Mouse (Mus musculus) right cerebral cortex, postnatal 10 days (tissue): ENCODE measurements at regions not wholly inside any gene's neighbourhood (a gene's known extent, or its start where the extent isn't known, plus 50 kb on each side); places are given as distances from the start of the nearest gene placed in this dataset.

Source experiments
- DNase-seq, 2 experiments: peaks; one replicate each; pipeline ENCODE4 v3.0.0; 2021; ENCODE audit warnings: low spot score in 2 of 2

- peak; percentile 35 to 48 for DNase-seq
Observed at GRCm38 (mm10) chr3:137728689-137729088, 57.4 kb downstream of the Gm21962 start.

DNA sequence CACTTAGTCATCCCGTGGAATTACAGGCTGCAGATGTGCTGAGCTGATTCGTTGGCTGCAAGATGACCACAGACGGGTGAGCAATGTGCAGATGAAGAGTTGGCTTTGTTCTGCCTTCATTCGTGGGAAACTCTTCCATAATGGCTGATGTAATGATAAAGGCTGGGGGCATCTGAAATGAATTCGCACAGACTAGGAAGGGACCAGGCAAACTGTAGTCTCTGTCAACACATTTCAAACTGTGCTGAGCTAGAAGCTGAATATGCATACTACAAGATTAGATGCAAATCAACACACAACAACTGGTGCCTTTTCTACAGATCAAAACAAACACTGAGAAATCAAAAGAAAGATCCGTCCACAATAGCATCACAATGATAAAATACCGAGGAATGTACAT, 58.1 kb downstream of the Gm21962 start:
- DNase-seq, result no peak

- DNase-seq, result no peak
Observed at GRCm38 (mm10) chr3:137737222-137737800, 66.0 kb downstream of the Gm21962 start.

- DNase-seq, result no peak
Observed at GRCm38 (mm10) chr3:137741528-137741927, 70.2 kb downstream of the Gm21962 start.

DNA sequence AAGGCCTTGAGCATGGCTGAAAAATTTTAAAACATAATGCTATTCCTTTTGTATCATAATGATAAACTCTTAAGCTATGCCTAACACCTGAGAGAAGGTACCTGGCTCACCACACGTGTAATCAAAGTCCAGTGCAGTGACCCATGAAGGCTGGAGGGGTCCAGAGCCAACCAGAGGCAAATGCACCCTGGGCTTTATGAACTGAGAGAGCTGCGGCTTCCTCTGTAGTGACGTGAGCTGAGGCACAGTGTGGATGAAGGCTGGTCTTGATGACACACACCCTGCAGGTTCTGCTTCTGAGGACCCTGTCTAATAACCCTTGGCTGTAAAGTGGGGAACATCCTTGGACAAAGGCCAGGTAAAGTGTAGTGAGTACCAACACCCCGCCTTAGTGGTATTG, 70.8 kb downstream of the Gm21962 start:
- DNase-seq, result no peak

GRCm38 (mm10) chr3:137751732-137752260, 80.5 kb downstream of the Gm21962 start:
- no peak for DNase-seq

GRCm38 (mm10) chr3:137752447-137753256, 81.3 kb downstream of the Gm21962 start:
- DNase-seq, result peak; percentile 90 to 92

GRCm38 (mm10) chr3:137753257-137753654, 81.9 kb downstream of the Gm21962 start:
- no peak for DNase-seq

GRCm38 (mm10) chr3:137755391-137755790, 84.1 kb downstream of the Gm21962 start:
- no peak for DNase-seq

- DNase-seq, result no peak
Observed at GRCm38 (mm10) chr3:137762213-137762884, 91.0 kb downstream of the Gm21962 start.

GRCm38 (mm10) chr3:137763406-137763805, 92.1 kb downstream of the Gm21962 start:
- no peak for DNase-seq

DNA sequence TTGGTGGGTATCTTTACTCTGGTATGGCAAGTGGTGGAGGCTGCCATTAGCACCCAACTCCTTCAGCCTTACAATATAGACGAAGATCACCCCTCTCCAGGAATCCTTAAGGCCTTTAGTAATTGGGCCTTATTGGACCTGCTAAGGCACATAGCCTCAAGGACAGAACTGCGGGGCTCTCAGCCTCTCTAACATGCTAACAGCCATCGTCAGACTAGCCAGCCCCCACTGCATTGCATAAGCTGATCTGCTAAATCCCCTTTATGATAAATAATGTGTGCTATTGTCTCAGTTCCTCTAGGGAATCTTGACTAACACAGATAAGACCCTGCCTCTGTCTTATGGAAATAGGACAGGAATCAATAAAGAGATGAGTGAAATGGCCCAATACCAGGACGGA, 95.7 kb upstream of the H2afz start:
- no peak for DNase-seq

DNA sequence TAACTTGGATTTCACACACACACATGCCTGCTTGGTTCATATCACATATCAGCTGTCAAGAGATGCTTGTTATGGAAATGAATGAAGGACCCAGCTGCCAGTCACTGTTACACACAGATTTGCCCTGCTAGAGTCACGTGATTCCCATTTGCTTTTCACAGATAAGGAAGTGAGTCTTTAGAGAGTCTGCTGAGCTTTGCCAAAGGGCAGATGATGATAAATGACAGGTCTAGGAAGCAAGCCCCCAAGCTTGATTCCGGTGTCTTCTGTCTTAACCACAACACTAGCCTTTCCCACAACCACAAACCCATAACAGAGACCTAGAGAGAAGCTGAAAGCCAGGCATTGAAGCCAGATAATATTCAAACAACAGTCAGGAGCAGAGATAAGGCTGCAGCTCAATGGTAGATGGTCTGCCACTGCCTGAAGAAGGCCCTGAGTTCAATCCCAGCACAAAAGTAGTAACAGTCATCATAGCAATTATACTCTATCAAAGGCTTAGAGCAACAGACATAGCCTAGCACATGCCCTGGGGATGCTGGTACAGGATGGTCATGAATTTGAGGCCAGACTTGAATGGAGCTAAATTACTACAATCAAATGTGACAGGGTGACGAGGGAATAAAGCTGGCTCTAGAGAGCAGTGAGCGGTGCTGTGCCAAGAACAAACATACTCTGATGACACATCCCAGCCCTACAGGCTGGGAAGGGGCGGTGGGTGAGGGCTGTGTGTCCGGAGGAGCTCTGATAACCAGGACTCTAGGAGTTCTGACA, 89.0 kb upstream of the H2afz start:
- DNase-seq, result no peak

DNA sequence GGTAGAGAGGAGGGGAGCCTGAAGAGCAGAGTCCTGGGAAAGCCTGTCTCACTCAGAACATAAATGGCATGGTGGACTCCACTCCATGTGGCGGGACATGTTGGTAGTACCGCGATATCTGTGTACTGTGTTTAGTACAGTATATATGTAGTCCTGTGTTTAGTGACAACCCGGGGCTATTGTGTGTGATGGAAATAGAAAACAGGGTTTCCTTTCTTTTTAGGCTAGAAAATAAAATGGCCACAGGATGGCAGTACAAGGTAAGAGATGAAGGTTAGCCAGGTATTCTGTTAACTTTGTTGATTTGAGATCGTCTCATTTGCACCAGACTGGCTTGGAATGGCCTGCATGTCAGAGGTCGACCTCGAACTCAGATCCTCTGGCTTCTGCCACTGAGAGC, 86.2 kb upstream of the H2afz start:
- DNase-seq, result peak; percentile 32 to 38

DNA sequence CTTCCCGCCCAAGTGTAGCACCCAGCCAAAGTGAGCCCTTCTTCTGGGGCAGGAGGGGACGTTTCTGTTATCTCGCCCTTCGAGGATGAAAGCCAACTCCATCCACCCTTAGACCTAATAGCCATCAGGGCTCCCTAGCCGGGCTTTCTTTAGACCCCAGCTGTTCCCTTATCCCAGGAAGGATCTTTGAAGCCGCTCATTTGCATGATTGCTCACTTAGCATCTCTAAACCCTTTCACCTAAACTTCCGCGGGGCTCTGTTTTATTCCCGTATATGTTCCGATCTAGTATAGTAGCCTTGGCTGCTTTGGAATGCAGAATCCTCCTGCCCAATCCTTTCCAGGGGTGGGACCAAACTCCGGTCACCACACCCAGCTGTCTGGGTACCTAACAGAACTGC, 84.3 kb upstream of the H2afz start:
- no peak for DNase-seq

DNA sequence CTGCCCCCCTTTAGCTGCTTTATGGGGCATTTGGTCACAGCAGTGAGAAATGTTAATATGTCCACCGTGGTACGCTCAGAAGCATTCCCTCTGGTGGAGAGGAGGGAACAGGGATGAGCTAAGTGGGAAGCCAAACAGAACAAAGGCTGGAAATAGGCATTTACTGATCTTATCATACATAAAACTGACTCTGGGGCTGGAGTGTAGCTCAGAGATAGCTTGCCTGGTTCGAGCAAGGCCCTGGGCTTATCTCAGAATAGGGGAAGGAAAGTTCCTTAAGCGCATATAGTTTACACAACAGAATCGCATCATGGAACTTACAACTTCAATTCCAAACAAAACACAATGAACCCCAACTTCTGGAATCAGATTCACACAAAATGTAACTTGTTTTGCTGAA, 81.5 kb upstream of the H2afz start:
- DNase-seq, result no peak

GRCm38 (mm10) chr3:137783937-137784911, 80.1 kb upstream of the H2afz start:
- DNase-seq, result no peak

- no peak for DNase-seq
Observed at GRCm38 (mm10) chr3:137785224-137785623, 79.1 kb upstream of the H2afz start.

DNA sequence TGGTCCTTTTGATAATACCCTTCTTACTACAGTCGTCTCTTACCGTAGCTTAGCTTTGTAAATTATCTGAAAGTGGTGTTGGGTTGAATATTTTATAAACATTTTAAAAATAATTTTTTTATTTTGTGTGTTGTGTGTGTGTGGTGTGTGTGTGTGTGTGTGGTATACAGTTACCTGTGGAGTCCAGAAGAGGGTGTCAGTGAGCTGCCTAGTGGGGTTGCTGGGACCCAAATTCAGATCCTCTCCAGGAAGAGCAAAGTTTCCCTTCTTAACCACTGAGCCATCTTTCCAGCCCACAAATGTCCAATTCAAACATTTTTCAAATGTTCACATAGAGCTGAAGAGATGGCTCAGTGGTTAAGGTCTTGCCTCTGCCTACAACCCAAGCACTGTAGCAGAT, 78.4 kb upstream of the H2afz start:
- DNase-seq, result no peak

DNA sequence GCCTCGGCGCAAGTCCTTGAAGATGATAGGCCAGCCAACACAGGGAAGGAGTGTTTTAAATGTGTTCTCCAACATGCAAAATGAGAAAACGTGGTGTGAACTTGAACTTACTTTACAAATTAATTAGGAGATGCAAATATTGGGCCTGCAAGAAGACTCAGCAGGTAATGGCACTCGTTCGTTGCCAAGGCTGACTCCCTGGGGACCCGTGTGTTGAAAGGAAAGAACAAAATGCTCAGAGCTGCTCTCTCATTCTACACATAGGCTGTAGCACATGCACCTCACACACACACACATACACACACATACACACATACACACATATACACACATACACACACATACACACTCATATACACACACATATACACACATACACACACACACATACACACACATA, 74.6 kb upstream of the H2afz start:
- no peak for DNase-seq

- DNase-seq, result no peak
Observed at GRCm38 (mm10) chr3:137790340-137790739, 73.9 kb upstream of the H2afz start.
